Mouse (Mus musculus): ENCODE measurements around the gene Pnrc1. TPM values are rescaled to one million over a fixed set of nuclear protein-coding genes. Genes with fewer than 3 reads are reported as not detected.
A peak's percentile ranks its signal among the peaks of the same experiment; 100 is the strongest.

Pnrc1 gene
- total and polyA plus RNA-seq, 3 experiments, result 7.6 to 14.4 TPM; not detected in 1

- peak; percentile 94 for TF ChIP-seq TBP (IDR thresholded peaks at IDR 0.05; ENCODE audit: low read depth, low read length)
- no peak for TF ChIP-seq MYC (IDR thresholded peaks at IDR 0.05; ENCODE audit: low read depth, low read length)
- no peak overlapping the region for H3K4me3 ChIP-seq (ENCODE audit: control insufficient read depth in 1 of 2, insufficient read depth in 1 of 2, low read depth in 2 of 2, low read length in 2 of 2)
- H3K27me3 ChIP-seq (ENCODE audit: control insufficient read depth in 1 of 2, insufficient read depth in 2 of 2, low read length in 2 of 2), result no peaks in the 10 kb centered on the region; a peak in 2 of 4 replicates
- no peaks in the 10 kb centered on the region for H3K9me3 ChIP-seq (replicated peaks; ENCODE audit: insufficient read depth, low read length)
- H3K9ac ChIP-seq (ENCODE audit: control insufficient read depth, low read depth, low read length, poor library complexity, severe bottlenecking), result no peak overlapping the region
- peak; percentile 28 for DNase-seq (ENCODE audit: low read depth, low spot score)
- H3K4me1 ChIP-seq (ENCODE audit: control insufficient read depth in 1 of 2, insufficient read depth in 2 of 2, low read length in 2 of 2), result peaks cover 6 to 12% of the 10 kb centered on the region in 2 experiments; a peak in 3 of 4 replicates
- peaks cover 0 to 10% of the 10 kb centered on the region in 2 experiments; a peak in 3 of 4 replicates for H3K36me3 ChIP-seq (ENCODE audit: control insufficient read depth in 1 of 2, insufficient read depth in 2 of 2, low read length in 2 of 2)
- peaks cover 11% of the 10 kb centered on the region for H3K79me2 ChIP-seq (ENCODE audit: control insufficient read depth, insufficient read depth, low read length, poor library complexity)
- no peak overlapping the region for H3K27ac ChIP-seq (ENCODE audit: control insufficient read depth, low read depth, low read length)
Observed at GRCm38 (mm10) chr4:33250867-33251266, 39.1 kb downstream of the Pnrc1 start.

GRCm38 (mm10) chr4:33249716-33250230 is 40.2 kb downstream of the Pnrc1 start:
- Histone ChIP-seq H3K27ac (ENCODE audit: control insufficient read depth, low read depth, low read length) (no peak overlapping the region), H3K4me3 (ENCODE audit: control insufficient read depth in 1 of 2, insufficient read depth in 1 of 2, low read depth in 2 of 2, low read length in 2 of 2) (no peak overlapping the region; a peak in 1 of 4 replicates), H3K9me3 (replicated peaks; ENCODE audit: insufficient read depth, low read length) (no peaks in the 10 kb centered on the region), H3K27me3 (ENCODE audit: control insufficient read depth in 1 of 2, insufficient read depth in 2 of 2, low read length in 2 of 2) (no peaks in the 10 kb centered on the region; a peak in 1 of 4 replicates), H3K79me2 (ENCODE audit: control insufficient read depth, insufficient read depth, low read length, poor library complexity) (peaks cover 11% of the 10 kb centered on the region), H3K4me1 (ENCODE audit: control insufficient read depth in 1 of 2, insufficient read depth in 2 of 2, low read length in 2 of 2) (peaks cover 6 to 12% of the 10 kb centered on the region in 2 experiments; a peak in 3 of 4 replicates), H3K9ac (ENCODE audit: control insufficient read depth, low read depth, low read length, poor library complexity, severe bottlenecking) (no peak overlapping the region; the same call in 1 of the 2 replicates), H3K36me3 (ENCODE audit: control insufficient read depth in 1 of 2, insufficient read depth in 2 of 2, low read length in 2 of 2) (peaks cover 7 to 14% of the 10 kb centered on the region in 2 experiments)
- TF ChIP-seq MAZ (IDR thresholded peaks at IDR 0.05; ENCODE audit: low read depth, low read length) (no peak), KAT2A (conservative IDR thresholded peaks at IDR 0.05; ENCODE audit: low read depth, low read length) (no peak), RCOR1 (IDR thresholded peaks at IDR 0.05; ENCODE audit: low read depth, low read length) (no peak), USF1 (IDR thresholded peaks at IDR 0.05; ENCODE audit: low read depth, low read length) (no peak)
- no peak for DNase-seq (ENCODE audit: low read depth, low spot score)

- Histone ChIP-seq H3K4me1 (ENCODE audit: control insufficient read depth in 1 of 2, insufficient read depth in 2 of 2, low read length in 2 of 2) (peaks cover 6 to 12% of the 10 kb centered on the region in 2 experiments; a peak in 3 of 4 replicates), H3K27me3 (ENCODE audit: control insufficient read depth in 1 of 2, insufficient read depth in 2 of 2, low read length in 2 of 2) (no peaks in the 10 kb centered on the region), H3K9ac (ENCODE audit: control insufficient read depth, low read depth, low read length, poor library complexity, severe bottlenecking) (peak overlapping the region; percentile 74), H3K27ac (ENCODE audit: control insufficient read depth, low read depth, low read length) (peak overlapping the region; percentile 87), H3K36me3 (ENCODE audit: control insufficient read depth in 1 of 2, insufficient read depth in 2 of 2, low read length in 2 of 2) (peaks cover 7 to 14% of the 10 kb centered on the region in 2 experiments), H3K4me3 (ENCODE audit: control insufficient read depth in 1 of 2, insufficient read depth in 1 of 2, low read depth in 2 of 2, low read length in 2 of 2) (peak overlapping the region; percentile 61 to 75), H3K9me3 (replicated peaks; ENCODE audit: insufficient read depth, low read length) (no peaks in the 10 kb centered on the region), H3K79me2 (ENCODE audit: control insufficient read depth, insufficient read depth, low read length, poor library complexity) (peaks cover 11% of the 10 kb centered on the region)
- no peak for TF ChIP-seq POLR2AphosphoS5 (IDR thresholded peaks at IDR 0.05; ENCODE audit: borderline replicate concordance, low read depth, low read length)
- TF ChIP-seq TBP (IDR thresholded peaks at IDR 0.05; ENCODE audit: low read depth, low read length), result no peak
- TF ChIP-seq HCFC1 (IDR thresholded peaks at IDR 0.05; ENCODE audit: low read depth, low read length), result peak; percentile 29; the same call in 1 of the 2 replicates
- no peak for TF ChIP-seq RCOR1 (IDR thresholded peaks at IDR 0.05; ENCODE audit: low read depth, low read length)
- TF ChIP-seq CTCF (IDR thresholded peaks at IDR 0.05 in 2 of 3, conservative IDR thresholded peaks at IDR 0.05 in 1 of 3; ENCODE audit: control insufficient read depth in 1 of 3, insufficient read depth in 1 of 3, low read depth in 2 of 3, low read length in 3 of 3, poor library complexity in 1 of 3, severe bottlenecking in 1 of 3), result no peak
- TF ChIP-seq USF1 (IDR thresholded peaks at IDR 0.05; ENCODE audit: low read depth, low read length), result no peak
- TF ChIP-seq ZNF384 (IDR thresholded peaks at IDR 0.05; ENCODE audit: low read depth, low read length), result no peak
- TF ChIP-seq RAD21 (IDR thresholded peaks at IDR 0.05; ENCODE audit: low read depth, low read length), result no peak
- TF ChIP-seq MYC (IDR thresholded peaks at IDR 0.05; ENCODE audit: low read depth, low read length), result no peak; the same call in 1 of the 2 replicates
- TF ChIP-seq SIN3A (IDR thresholded peaks at IDR 0.05; ENCODE audit: low read length), result peak; percentile 7; the same call in 1 of the 2 replicates
- TF ChIP-seq KAT2A (conservative IDR thresholded peaks at IDR 0.05; ENCODE audit: low read depth, low read length), result no peak
- no peak for TF ChIP-seq NRF1 (IDR thresholded peaks at IDR 0.05; ENCODE audit: insufficient read depth, low read depth, low read length, poor library complexity, severe bottlenecking)
- peak; percentile 91 for TF ChIP-seq CHD1 (IDR thresholded peaks at IDR 0.05; ENCODE audit: low read depth, low read length)
- TF ChIP-seq POLR2A (IDR thresholded peaks at IDR 0.05; ENCODE audit: control insufficient read depth in 1 of 2, insufficient read depth in 1 of 2, low read depth in 1 of 2, low read length in 2 of 2, poor library complexity in 1 of 2), result no peak
- 0 out of 2 replicates have a peak, but pooled peaks have one; percentile 12 for TF ChIP-seq CHD2 (IDR thresholded peaks at IDR 0.05; ENCODE audit: low read length)
- no peak for DNase-seq (ENCODE audit: low read depth, low spot score)
Observed at GRCm38 (mm10) chr4:33248915-33249314, 41.0 kb downstream of the Pnrc1 start.

All from MEL (cell line).